Mouse (Mus musculus): ENCODE measurements around the gene Ptpn21. TPM values are rescaled to one million over a fixed set of nuclear protein-coding genes. Genes with fewer than 3 reads are reported as not detected.

Ptpn21 gene
- polyA plus RNA-seq, 1 experiment from 2014 or later, result 4.7 TPM

DNA sequence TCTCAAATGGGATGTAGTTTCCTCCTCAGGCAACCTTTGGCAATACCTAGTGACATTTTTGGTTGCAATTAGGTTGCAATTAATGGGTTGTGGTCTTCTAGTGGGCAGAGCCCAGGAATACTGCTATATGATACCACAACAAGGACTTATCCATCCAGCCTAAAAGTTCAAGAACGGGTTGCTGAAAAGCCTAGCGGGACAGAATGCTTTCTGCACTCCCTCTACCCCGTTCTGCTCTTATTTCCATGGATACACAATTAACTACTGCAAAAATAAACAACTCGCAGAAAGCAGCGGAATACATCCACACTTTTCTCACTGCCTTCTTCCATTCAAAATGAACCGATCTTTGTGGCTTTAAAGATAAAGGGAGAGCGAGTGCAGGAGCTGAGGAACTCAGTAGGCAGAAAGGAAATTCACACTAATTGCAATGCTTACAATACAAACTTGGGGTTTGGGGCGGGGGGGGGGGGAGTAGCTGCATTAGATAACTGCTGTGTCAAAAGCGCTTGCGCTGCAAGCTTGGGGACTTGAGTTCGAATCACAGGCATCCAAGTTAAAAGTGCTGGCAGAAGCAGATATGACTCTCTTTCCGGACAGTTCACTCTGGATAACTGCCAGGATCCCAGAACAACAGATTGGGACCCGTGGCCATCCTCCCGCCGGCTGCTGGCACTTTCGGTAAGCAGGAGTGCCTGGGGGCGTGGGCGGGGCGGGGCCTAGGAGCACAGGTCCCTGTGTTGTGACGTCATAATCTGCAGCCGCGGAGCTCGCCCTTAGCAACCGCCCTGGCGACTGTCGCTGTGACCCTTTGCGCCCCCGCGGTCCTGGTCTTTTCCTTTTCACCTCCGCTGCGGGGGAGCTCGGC, 109.6 kb downstream of the Ptpn21 start, which contains the start of gene Spata7:
TSS of gene Spata7 (plus strand) at position 766 of the 868 bp plus-strand sequence.
- peak; percentile 94 for ATAC-seq (replicated peaks)
- peak within 1 kb of the TSS; percentile 86 for H3K4me3 ChIP-seq
- peaks cover 8% of the 10 kb centered on the region for H3K4me1 ChIP-seq
- H3K27me3 ChIP-seq (replicated peaks), result no peaks in the 10 kb centered on the region
- WGBS, result 5% methylated on average over 32 of the region's 32 CpGs
- peak within 1 kb of the TSS; percentile 74 for H3K9ac ChIP-seq
- H3K4me2 ChIP-seq, result peak within 1 kb of the TSS; percentile 61
- no peaks in the 10 kb centered on the region for H3K36me3 ChIP-seq (replicated peaks)
- no peaks in the 10 kb centered on the region for H3K9me3 ChIP-seq
- H3K27ac ChIP-seq, result peak within 1 kb of the TSS; percentile 77

Other genes with a start within 250 kb of the Ptpn21 start
- 44.7 and 50.8 TPM in 2 replicates for gene Kcnk10, start 159.1 kb downstream of the Ptpn21 start, polyA plus RNA-seq (2015; fragmentation: Nextera tagmentation; extraction: Ambion mirVana)
- 32.0 and 34.4 TPM in 2 replicates for gene Spata7, start 109.2 kb downstream of the Ptpn21 start, polyA plus RNA-seq (2015; fragmentation: Nextera tagmentation; extraction: Ambion mirVana)
- gene Zc3h14, start 9.6 kb upstream of the Ptpn21 start, polyA plus RNA-seq (2015; fragmentation: Nextera tagmentation; extraction: Ambion mirVana), result 105 and 106 TPM in 2 replicates
- gene Eml5, start 164.1 kb upstream of the Ptpn21 start, polyA plus RNA-seq (2015; fragmentation: Nextera tagmentation; extraction: Ambion mirVana), result 27.9 and 28.9 TPM in 2 replicates
- gene Ttc8, start 183.2 kb upstream of the Ptpn21 start, polyA plus RNA-seq (2015; fragmentation: Nextera tagmentation; extraction: Ambion mirVana), result 36.8 and 39.3 TPM in 2 replicates